Mouse (Mus musculus): ENCODE results near the gene Il16. TPM values are rescaled to one million over a fixed set of nuclear protein-coding genes. Genes with fewer than 3 reads are reported as not detected.
A peak's percentile ranks its signal among the peaks of the same experiment; 100 is the strongest.

The Il16 gene
- polyA plus RNA-seq, 1 experiment from 2014 or later: 1.6 TPM

GRCm38 (mm10) chr7:83699066-83699745 lies 46.3 kb downstream of the Il16 start:
- ATAC-seq (replicated peaks; ENCODE audit: insufficient number of reproducible peaks, low FRiP score, low TSS enrichment, low read depth) (no peak), DNase-seq (ENCODE audit: low spot score) (no peak)
- Histone ChIP-seq H3K9ac (replicated peaks; ENCODE audit: low read length) (no peak overlapping the region), H3K4me1 (ENCODE audit: control insufficient read depth, insufficient read depth, low read length) (no peaks in the 10 kb centered on the region; the same call in 1 of the 2 replicates), H3K4me2 (ENCODE audit: low read depth, low read length) (no peak overlapping the region), H3K27ac (replicated peaks; ENCODE audit: low read depth, low read length) (no peak overlapping the region), H3K27me3 (ENCODE audit: control insufficient read depth, insufficient read depth, low read length) (no peaks in the 10 kb centered on the region), H3K36me3 (replicated peaks; ENCODE audit: control insufficient read depth, insufficient read depth, low read depth, low read length) (no peaks in the 10 kb centered on the region), H3K4me3 (ENCODE audit: low read depth, low read length) (no peak overlapping the region), H3K9me3 (replicated peaks; ENCODE audit: control insufficient read depth, low read length) (no peaks in the 10 kb centered on the region)
- WGBS: 82% methylated on average over 6 of the region's 6 CpGs

- Histone ChIP-seq H3K4me2 (ENCODE audit: low read depth, low read length) (no peak overlapping the region), H3K4me3 (ENCODE audit: low read depth, low read length) (no peak overlapping the region), H3K9ac (replicated peaks; ENCODE audit: low read length) (no peak overlapping the region), H3K4me1 (ENCODE audit: control insufficient read depth, insufficient read depth, low read length) (no peaks in the 10 kb centered on the region), H3K9me3 (replicated peaks; ENCODE audit: control insufficient read depth, low read length) (no peaks in the 10 kb centered on the region), H3K27ac (replicated peaks; ENCODE audit: low read depth, low read length) (no peak overlapping the region), H3K27me3 (ENCODE audit: control insufficient read depth, insufficient read depth, low read length) (no peaks in the 10 kb centered on the region), H3K36me3 (replicated peaks; ENCODE audit: control insufficient read depth, insufficient read depth, low read depth, low read length) (no peaks in the 10 kb centered on the region)
- WGBS: 29% methylated on average over 6 of the region's 6 CpGs
- 0 out of 2 replicates have a peak, but pooled peaks have one; percentile 6 for ATAC-seq (replicated peaks; ENCODE audit: insufficient number of reproducible peaks, low FRiP score, low TSS enrichment, low read depth)
- DNase-seq (ENCODE audit: low spot score): peak; percentile 72
These were observed 49.9 kb downstream of the Il16 start for GRCm38 (mm10) chr7:83695449-83696212.

GRCm38 (mm10) chr7:83682640-83683274 lies 62.8 kb downstream of the Il16 start:
- H3K36me3 ChIP-seq (replicated peaks; ENCODE audit: control insufficient read depth, insufficient read depth, low read depth, low read length): no peaks in the 10 kb centered on the region
- no peak for ATAC-seq (replicated peaks; ENCODE audit: insufficient number of reproducible peaks, low FRiP score, low TSS enrichment, low read depth)
- H3K4me2 ChIP-seq (ENCODE audit: low read depth, low read length): no peak overlapping the region
- WGBS: 40% methylated on average over 6 of the region's 6 CpGs
- H3K27me3 ChIP-seq (ENCODE audit: control insufficient read depth, insufficient read depth, low read length): no peaks in the 10 kb centered on the region
- no peak for DNase-seq (ENCODE audit: low spot score)
- H3K9ac ChIP-seq (replicated peaks; ENCODE audit: low read length): no peak overlapping the region
- no peaks in the 10 kb centered on the region for H3K4me1 ChIP-seq (ENCODE audit: control insufficient read depth, insufficient read depth, low read length)
- no peak overlapping the region for H3K27ac ChIP-seq (replicated peaks; ENCODE audit: low read depth, low read length)
- H3K9me3 ChIP-seq (replicated peaks; ENCODE audit: control insufficient read depth, low read length): no peaks in the 10 kb centered on the region
- H3K4me3 ChIP-seq (ENCODE audit: low read depth, low read length): no peak overlapping the region

GRCm38 (mm10) chr7:83678506-83678905 lies 67.0 kb downstream of the Il16 start:
- 89% methylated on average over 4 of the region's 4 CpGs for WGBS
- no peaks in the 10 kb centered on the region for H3K36me3 ChIP-seq (replicated peaks; ENCODE audit: control insufficient read depth, insufficient read depth, low read depth, low read length)
- no peaks in the 10 kb centered on the region for H3K27me3 ChIP-seq (ENCODE audit: control insufficient read depth, insufficient read depth, low read length)
- H3K9ac ChIP-seq (replicated peaks; ENCODE audit: low read length): no peak overlapping the region
- ATAC-seq (replicated peaks; ENCODE audit: insufficient number of reproducible peaks, low FRiP score, low TSS enrichment, low read depth) (no peak), DNase-seq (ENCODE audit: low spot score) (no peak)
- H3K9me3 ChIP-seq (replicated peaks; ENCODE audit: control insufficient read depth, low read length): no peaks in the 10 kb centered on the region
- no peaks in the 10 kb centered on the region for H3K4me1 ChIP-seq (ENCODE audit: control insufficient read depth, insufficient read depth, low read length)
- H3K4me3 ChIP-seq (ENCODE audit: low read depth, low read length): no peak overlapping the region
- no peak overlapping the region for H3K4me2 ChIP-seq (ENCODE audit: low read depth, low read length)
- no peak overlapping the region for H3K27ac ChIP-seq (replicated peaks; ENCODE audit: low read depth, low read length)

GRCm38 (mm10) chr7:83677296-83677695 lies 68.2 kb downstream of the Il16 start:
- Histone ChIP-seq H3K4me1 (ENCODE audit: control insufficient read depth, insufficient read depth, low read length) (no peaks in the 10 kb centered on the region), H3K4me3 (ENCODE audit: low read depth, low read length) (no peak overlapping the region), H3K27ac (replicated peaks; ENCODE audit: low read depth, low read length) (no peak overlapping the region), H3K9me3 (replicated peaks; ENCODE audit: control insufficient read depth, low read length) (no peaks in the 10 kb centered on the region), H3K27me3 (ENCODE audit: control insufficient read depth, insufficient read depth, low read length) (no peaks in the 10 kb centered on the region), H3K36me3 (replicated peaks; ENCODE audit: control insufficient read depth, insufficient read depth, low read depth, low read length) (no peaks in the 10 kb centered on the region), H3K9ac (replicated peaks; ENCODE audit: low read length) (no peak overlapping the region), H3K4me2 (ENCODE audit: low read depth, low read length) (no peak overlapping the region)
- WGBS: 85% methylated on average over 3 of the region's 3 CpGs
- ATAC-seq (replicated peaks; ENCODE audit: insufficient number of reproducible peaks, low FRiP score, low TSS enrichment, low read depth) (no peak), DNase-seq (ENCODE audit: low spot score) (no peak)

GRCm38 (mm10) chr7:83675545-83676254 lies 69.8 kb downstream of the Il16 start:
- H3K27ac ChIP-seq (replicated peaks; ENCODE audit: low read depth, low read length): no peak overlapping the region
- no peak overlapping the region for H3K4me3 ChIP-seq (ENCODE audit: low read depth, low read length)
- DNase-seq (ENCODE audit: low spot score) (peak; percentile 61), ATAC-seq (replicated peaks; ENCODE audit: insufficient number of reproducible peaks, low FRiP score, low TSS enrichment, low read depth) (no peak)
- no peaks in the 10 kb centered on the region for H3K27me3 ChIP-seq (ENCODE audit: control insufficient read depth, insufficient read depth, low read length)
- no peaks in the 10 kb centered on the region for H3K4me1 ChIP-seq (ENCODE audit: control insufficient read depth, insufficient read depth, low read length)
- H3K36me3 ChIP-seq (replicated peaks; ENCODE audit: control insufficient read depth, insufficient read depth, low read depth, low read length): no peaks in the 10 kb centered on the region
- WGBS: 33% methylated on average over 5 of the region's 5 CpGs
- H3K9ac ChIP-seq (replicated peaks; ENCODE audit: low read length): no peak overlapping the region
- H3K4me2 ChIP-seq (ENCODE audit: low read depth, low read length): no peak overlapping the region
- H3K9me3 ChIP-seq (replicated peaks; ENCODE audit: control insufficient read depth, low read length): no peaks in the 10 kb centered on the region

- H3K27me3 ChIP-seq (ENCODE audit: control insufficient read depth, insufficient read depth, low read length): no peaks in the 10 kb centered on the region
- H3K9me3 ChIP-seq (replicated peaks; ENCODE audit: control insufficient read depth, low read length): no peaks in the 10 kb centered on the region
- H3K27ac ChIP-seq (replicated peaks; ENCODE audit: low read depth, low read length): no peak overlapping the region
- ATAC-seq (replicated peaks; ENCODE audit: insufficient number of reproducible peaks, low FRiP score, low TSS enrichment, low read depth): no peak
- H3K4me2 ChIP-seq (ENCODE audit: low read depth, low read length): no peak overlapping the region
- DNase-seq (ENCODE audit: low spot score): no peak
- no peaks in the 10 kb centered on the region for H3K36me3 ChIP-seq (replicated peaks; ENCODE audit: control insufficient read depth, insufficient read depth, low read depth, low read length)
- H3K4me3 ChIP-seq (ENCODE audit: low read depth, low read length): no peak overlapping the region
- WGBS: 86% methylated on average over 6 of the region's 6 CpGs
- no peak overlapping the region for H3K9ac ChIP-seq (replicated peaks; ENCODE audit: low read length)
- no peaks in the 10 kb centered on the region for H3K4me1 ChIP-seq (ENCODE audit: control insufficient read depth, insufficient read depth, low read length)
These were observed 74.0 kb downstream of the Il16 start for GRCm38 (mm10) chr7:83671573-83671972.
